Mouse (Mus musculus): ENCODE measurements around the gene Ficd.

Ficd gene

GRCm38 (mm10) chr5:113735345-113736112 is at the start of gene Ficd:
TSS of gene Ficd (plus strand) at chr5:113735803.
- DNase-seq: peak; percentile 96 to 97

- no peak for DNase-seq
Measured at GRCm38 (mm10) chr5:113687514-113687913, 48.1 kb upstream of the Ficd start.

DNA sequence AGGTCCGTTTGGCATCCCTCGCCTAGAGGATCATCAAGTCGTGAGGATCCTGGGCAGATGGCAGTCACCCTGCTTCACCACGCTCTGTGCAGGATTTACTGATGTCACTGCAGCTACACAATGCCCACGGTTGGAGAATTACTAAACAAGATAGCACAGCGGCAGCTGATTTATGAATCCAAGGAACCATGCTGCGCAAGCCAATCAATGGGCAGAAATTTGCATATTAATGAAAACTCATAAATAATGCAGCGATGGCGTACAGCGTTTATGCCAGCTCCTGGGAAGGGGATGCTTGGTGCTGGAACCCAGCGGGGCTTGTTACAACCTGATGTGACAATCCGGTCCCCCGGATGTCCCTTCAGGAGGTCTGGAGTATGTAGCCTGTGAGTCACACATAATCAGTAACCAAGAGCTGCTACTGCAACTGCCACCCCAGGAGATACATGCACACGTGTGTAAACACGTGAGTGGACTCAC is 45.5 kb upstream of the Ficd start:
- DNase-seq: peak; percentile 69

DNA sequence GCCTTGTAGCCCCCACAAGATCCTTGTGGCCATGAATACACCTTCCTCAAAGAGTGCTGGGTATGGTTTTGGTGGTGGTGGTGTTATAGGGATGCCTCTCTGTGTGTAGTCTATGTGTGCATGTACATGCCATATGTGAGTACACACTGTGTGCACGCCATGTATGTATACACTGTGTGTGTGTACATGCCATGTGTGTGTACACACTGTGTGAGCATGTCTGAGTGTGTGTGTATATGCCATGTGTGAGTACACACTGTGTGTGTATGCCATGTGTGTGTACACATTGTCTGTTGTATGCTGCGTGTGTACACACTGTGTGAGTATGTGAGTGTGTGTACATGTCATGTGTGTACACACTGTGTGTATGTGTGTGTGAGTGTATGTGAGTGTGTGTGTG is 44.7 kb upstream of the Ficd start:
- no peak for DNase-seq

DNA sequence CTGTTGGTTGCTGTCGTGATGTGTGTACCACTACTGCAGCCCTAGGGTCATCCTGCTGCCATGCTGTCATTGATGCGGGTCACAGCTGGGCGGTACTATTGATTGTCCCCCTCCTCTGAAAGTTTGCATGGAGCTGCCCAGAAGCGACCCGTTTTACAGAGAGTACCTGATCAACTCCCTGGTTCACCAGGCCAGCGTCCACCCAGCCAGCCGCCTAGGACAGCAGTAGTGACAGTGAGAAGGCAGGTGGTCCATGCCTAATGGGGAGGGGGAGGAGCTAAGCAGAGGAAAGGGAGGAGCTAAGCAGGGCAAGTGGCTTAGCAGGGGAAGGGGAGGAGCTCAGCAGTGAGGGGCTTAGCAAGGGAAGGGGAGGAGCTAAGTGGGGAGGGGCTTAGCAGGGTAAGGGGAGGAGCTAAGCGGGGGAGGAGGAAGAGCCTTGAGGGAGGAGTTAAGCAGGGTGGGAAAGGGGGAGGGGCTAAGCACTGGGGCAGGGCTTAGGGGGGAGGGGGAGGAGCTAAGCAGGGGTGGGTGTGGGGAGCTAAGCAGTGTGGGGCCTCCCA is 42.3 kb upstream of the Ficd start:
- peak in 1 of 2 experiments; percentile 16 for DNase-seq

DNA sequence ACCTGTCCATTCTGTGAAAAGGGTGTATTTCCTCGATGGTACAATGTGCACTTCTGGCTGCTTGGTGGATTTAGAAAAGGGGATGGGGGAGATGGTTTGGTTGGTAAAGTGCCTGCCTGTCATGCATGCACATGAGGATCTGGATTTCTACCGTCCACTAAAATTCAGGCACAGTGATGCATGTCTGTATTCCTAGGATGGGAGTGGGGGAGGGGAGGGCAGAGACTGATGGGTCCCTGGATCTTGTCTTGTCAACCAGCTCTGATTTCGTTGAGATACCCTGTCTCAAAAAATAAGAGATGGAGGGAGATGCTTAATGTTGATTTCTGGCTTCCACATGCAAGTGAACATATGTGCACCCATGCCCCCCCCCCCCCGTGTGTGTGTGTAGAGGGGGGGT is 41.6 kb upstream of the Ficd start:
- peak; percentile 52 to 63 for DNase-seq

GRCm38 (mm10) chr5:113694415-113694814 is 41.2 kb upstream of the Ficd start:
- DNase-seq: peak in 1 of 2 experiments; percentile 19

DNA sequence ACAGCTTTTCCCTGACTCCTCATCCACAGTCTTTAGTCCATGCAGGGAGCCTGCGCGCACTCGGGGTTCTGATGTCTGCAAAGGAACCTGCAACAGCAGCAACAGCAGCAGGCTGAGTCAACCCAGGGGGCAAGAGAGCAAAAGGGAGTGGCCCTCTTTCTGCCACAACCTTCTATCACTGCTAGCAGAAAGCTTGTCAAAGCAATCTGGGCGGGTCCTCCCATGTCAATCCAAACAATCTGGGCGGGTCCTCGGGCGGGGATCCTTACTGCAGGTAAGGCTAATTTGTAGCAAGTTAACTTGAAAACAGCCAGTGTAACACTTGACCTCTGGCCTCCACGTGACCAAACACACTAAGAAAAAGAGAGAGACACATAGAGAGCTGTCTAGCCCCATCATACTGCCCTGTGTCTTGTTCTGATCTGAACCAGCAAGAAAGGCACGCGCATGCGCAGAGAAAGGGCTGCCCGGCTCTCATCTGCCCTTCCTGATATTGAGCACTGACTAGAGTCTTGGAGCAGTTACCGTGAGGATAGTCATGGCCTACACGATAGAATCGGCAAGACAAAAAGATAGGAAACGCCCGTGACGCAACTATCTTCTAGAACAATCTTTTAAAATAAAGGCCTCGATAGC is 35.1 kb upstream of the Ficd start:
- no peak for DNase-seq

DNA sequence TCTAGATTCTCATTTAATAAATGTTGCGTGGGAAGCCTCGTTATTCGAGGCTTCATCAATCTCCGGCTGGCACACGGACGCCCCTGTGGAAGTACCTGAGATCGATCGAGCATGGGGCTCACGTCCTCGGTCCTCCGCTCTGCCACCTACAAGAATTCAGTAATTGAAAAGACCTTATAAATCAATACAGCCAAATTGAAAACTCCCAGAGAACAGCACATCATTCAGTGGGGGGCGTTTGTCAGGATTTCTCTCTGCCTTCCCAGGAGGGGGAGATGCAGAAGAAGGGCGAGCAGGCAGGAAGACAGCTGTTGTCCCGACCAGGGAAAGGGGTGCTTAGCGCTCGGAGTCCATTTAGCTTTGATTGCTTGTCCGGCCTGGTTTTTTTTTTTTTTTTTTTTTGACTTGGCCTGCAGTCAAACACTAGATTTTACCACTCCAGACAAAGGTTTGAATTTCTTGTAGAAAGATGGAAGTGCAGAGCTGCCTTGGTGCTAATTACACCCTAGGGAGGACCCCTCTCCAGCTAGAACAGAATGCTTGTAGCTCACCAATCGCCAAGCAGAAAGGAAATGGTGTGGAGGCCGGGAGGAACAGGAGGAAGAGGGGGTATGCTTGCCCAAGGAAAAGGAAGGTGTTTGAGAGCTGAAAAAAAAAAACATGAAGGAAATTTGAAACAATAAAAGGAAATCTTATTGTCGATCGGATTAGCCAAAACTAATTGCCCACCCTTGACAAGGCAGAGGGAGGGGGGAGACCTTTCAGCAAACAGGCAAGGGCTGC is 31.6 kb upstream of the Ficd start:
- no peak for DNase-seq

GRCm38 (mm10) chr5:113712861-113713260 is 22.7 kb upstream of the Ficd start:
- DNase-seq: no peak

DNA sequence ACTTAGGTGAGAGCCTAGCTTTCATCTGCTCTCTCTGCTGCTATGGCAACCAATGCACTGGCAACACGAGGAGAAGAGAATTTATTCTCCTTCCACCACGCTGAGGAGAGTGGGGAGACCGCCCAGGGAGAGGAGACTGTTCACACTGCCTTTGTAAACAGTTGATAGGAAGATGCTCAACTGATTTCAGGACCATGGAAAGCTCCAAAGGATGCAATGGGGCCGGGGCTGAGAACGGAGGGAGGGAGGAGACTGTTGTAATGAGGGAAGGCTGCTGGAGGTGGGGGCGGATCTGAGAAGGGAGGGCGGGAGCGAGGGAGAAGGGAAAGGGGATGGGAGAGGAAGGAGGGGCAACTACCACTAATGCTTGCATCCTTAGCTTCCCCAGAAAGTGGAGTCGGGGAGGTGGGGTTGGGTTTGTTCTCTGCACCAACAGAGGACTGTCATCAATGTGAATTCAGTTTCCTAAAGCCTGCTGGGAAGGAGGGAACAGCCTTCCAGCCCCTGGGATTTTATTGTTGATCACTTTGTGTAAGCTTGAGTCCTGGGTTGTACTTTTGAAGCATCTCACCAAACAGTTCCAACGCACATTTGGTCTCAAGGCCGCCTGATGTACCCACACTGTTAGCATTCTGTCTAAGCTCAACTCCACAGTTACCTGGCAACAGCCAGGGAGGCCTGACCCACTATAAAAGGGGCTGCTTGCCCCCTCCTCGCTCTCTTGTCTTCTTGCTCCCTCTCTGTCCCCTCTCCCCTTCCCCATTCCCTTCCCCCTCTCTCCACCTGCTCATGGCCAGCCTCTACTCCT is 18.8 kb upstream of the Ficd start:
- peak; percentile 71 to 73 for DNase-seq

- peak; percentile 93 to 94 for DNase-seq
Measured at GRCm38 (mm10) chr5:113719221-113719661, 16.4 kb upstream of the Ficd start.

DNA sequence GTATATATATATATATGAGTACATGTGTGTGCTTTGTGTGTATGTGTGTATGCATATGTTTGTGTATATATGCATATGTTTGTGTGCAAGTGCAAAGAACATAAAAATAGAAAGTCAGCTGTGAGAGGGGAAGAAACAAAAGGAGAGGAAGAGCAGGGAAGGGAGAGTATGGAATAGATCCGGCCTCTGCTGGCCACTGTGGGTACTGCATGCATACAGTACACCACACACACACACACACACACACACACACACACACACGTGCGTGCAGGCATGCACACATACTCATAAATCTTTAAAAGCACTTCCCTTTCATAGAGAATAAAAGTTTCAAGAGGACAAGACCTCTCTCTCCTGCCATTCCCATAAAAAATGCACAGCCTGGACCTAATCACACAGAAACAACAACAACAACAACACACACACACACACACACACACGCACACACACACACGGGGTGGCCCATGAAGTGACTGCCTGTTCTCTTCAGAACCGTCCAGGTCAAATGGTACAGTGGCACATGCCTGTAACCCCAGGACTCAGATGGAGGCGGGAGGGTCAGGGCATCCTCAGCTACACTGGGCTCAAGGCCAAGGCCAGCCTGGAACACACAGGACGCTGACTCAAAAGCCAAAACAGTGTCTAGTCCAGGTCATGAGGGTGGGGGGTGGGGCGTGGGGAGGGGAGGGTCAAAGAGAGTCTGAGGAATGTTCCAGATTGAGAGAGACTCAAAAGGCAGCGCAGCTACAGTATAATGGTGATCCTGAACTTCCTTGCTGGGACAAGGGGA is 13.2 kb upstream of the Ficd start:
- DNase-seq: peak; percentile 78 to 86

DNA sequence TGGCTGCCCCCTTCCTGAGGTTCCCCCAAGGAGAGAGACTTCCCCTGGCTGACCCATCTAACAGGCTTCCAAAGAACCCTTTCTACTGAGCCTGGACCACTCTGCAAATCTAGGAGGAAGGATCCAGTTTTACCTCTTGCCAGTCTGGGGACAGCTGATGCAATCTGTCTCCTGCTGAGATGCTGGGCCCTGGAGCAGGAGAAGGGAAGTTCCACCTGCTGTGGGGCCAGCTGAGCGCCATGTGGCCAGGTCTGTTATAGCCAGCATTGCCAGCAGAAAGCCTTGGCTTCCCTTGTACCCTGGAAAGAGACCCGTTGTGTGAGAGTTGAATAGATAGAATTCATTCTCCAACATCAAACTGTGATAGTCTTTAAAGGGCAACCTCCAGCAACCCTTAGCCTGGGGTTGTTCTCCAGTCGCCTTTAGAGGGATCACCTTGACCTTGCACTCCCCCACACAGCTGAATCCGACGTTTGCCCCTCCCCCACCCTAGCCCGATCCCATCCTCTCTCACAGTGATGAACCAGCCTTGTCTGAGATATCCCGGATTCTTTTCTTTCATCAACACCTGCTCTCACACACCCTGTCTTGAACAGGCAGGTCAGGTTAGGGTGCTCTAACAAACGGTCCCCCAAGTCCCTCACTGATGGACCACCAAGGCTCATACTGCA is 11.9 kb upstream of the Ficd start:
- DNase-seq: peak; percentile 98 to 99

GRCm38 (mm10) chr5:113724446-113724845 is 11.2 kb upstream of the Ficd start, which contains the start of gene 1700069L16Rik:
TSS of gene 1700069L16Rik (minus strand) at chr5:113724772.
- DNase-seq: peak; percentile 95 to 96

GRCm38 (mm10) chr5:113725417-113725816 is 10.2 kb upstream of the Ficd start:
- no peak for DNase-seq

- DNase-seq: peak; percentile 58 to 67
Measured at GRCm38 (mm10) chr5:113726618-113727017, 9.0 kb upstream of the Ficd start.

DNA sequence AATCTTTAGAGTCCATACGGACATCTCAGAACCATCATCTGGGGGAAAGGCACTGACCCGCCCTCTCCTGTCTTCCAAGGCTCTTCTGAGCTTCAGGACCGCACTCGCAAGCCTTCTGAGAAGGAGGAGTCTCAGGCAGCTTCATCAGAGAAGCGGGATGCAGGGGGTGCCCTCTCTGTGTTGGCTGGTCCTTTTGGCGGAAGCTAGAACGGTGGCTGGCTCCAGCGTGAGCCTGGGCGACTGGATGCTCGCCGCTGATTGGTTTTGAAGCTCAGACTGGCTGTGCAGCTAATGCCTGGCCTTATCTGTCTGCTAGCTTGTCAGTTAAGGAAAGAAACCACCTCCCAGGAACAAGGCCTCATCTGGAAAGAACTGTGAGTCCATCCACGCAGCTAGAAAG is 8.4 kb upstream of the Ficd start:
- DNase-seq: peak; percentile 80 to 82

DNA sequence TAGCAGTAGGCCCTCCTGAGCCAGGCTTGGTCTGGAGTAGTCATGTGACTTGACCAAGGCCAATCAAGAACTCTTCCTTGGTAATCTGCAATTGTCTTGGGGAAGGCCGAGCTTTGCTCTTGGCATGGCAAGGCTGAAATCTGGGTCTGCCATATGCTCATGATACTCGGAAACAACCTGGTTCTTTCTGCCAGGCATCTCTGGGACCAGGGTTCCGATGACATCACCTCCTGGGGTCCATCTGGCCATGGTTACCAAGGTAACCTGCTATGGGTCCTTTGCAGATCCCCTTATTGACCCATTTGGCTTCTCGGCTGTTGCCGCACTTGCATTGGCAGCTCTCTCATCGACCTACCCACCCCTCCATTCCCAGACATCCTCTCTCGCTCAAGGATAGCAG is 7.6 kb upstream of the Ficd start:
- DNase-seq: peak; percentile 93

- DNase-seq: no peak
Measured at GRCm38 (mm10) chr5:113728691-113729090, 6.9 kb upstream of the Ficd start.

Data from cerebellum, postnatal 10 days (tissue).